Mouse (Mus musculus) liver, adult 2 months (tissue): Measurements from ENCODE around the gene Tada2b. TPM values are rescaled to one million over a fixed set of nuclear protein-coding genes. Genes with fewer than 3 reads are reported as not detected.

Experiments used
- DNase-seq: peaks from one replicate; pipeline ENCODE4 v3.0.0-alpha.2; 2011; ENCODE audit warnings: low read depth, low spot score; ENCODE audit errors: extremely low read depth
- H3K27ac ChIP-seq: fragments of 200-500 bp; replicated peaks from 2 replicates; pipeline ENCODE4 v1.5.1; 2012; ENCODE audit warnings: low read depth, mild to moderate bottlenecking, control low read depth, inconsistent platforms, low read length; ENCODE audit not compliant: insufficient read depth
- H3K27me3 ChIP-seq: fragments of 200-500 bp; 2 replicates; pipeline ENCODE4 v1.6.1; 2012; ENCODE audit warnings: mild to moderate bottlenecking, moderate library complexity, low read length, inconsistent platforms; ENCODE audit not compliant: control insufficient read depth, insufficient read depth
- H3K36me3 ChIP-seq: fragments of 200-500 bp; 2 replicates; pipeline ENCODE4 v1.6.1; 2012; ENCODE audit warnings: low read length, inconsistent platforms; ENCODE audit not compliant: control insufficient read depth, insufficient read depth
- H3K4me1 ChIP-seq: fragments of 200-500 bp; 2 replicates; pipeline ENCODE4 v1.6.1; 2011; ENCODE audit warnings: low read length; ENCODE audit not compliant: control insufficient read depth, insufficient read depth
- H3K4me3 ChIP-seq: fragments of 200-500 bp; 2 replicates; pipeline ENCODE4 v1.5.1; 2011; ENCODE audit warnings: low read depth, mild to moderate bottlenecking, control low read depth, low read length, moderate library complexity; ENCODE audit not compliant: insufficient read depth
- H3K79me2 ChIP-seq: fragments of 200-500 bp; 2 replicates; pipeline ENCODE4 v1.6.1; 2012; ENCODE audit warnings: inconsistent platforms, mild to moderate bottlenecking, low read length, moderate library complexity; ENCODE audit not compliant: control insufficient read depth, insufficient read depth
- H3K9ac ChIP-seq: fragments of 200-500 bp; 2 replicates; pipeline ENCODE4 v1.6.1; 2012; ENCODE audit warnings: low read depth, mild to moderate bottlenecking, control low read depth, inconsistent platforms, low read length
- CTCF ChIP-seq: fragments of 200-500 bp; IDR thresholded peaks from 2 replicates; pipeline ENCODE4 v1.5.1; 2011; ENCODE audit warnings: low read depth, low read length, control low read depth
- POLR2A ChIP-seq: fragments of 200-500 bp; IDR thresholded peaks from 2 replicates; pipeline ENCODE4 v1.6.1; 2011; ENCODE audit warnings: low read length, control low read depth; ENCODE audit not compliant: insufficient read depth; ENCODE audit errors: extremely low read depth
- WGBS: fragments of 180-500 bp; shearing (Covaris S2); methylation state at CpG from one replicate; pipeline ENCODE4 v1.1.7; 2018; 5-methylcytosine and 5-hydroxymethylcytosine counted together
- polyA plus RNA-seq: library from polyadenylated mRNA; depleted of rRNA; stranded (reverse); fragments of >200 nt; gene quantifications from 2 replicates; pipeline ENCODE4 v1.2.3, GENCODE M21; 2012
- total RNA-seq: library from RNA; depleted of rRNA; stranded (reverse); fragments of >200 nt; gene quantifications from 2 replicates; pipeline ENCODE4 v1.2.3, GENCODE M21; 2014

The Tada2b gene
- total and polyA plus RNA-seq, 2 experiments: 5.1 to 14.4 TPM

GRCm38 (mm10) chr5:36525216-36525615 is 41.1 kb upstream of the Tada2b start:
- TF ChIP-seq POLR2A (no peak), CTCF (no peak)
- 21% methylated on average over 2 of the region's 2 CpGs for WGBS

GRCm38 (mm10) chr5:36523219-36523703 is 39.2 kb upstream of the Tada2b start:
- peaks cover 12% of the 10 kb centered on the region for H3K36me3 ChIP-seq
- H3K79me2 ChIP-seq: peaks cover 9% of the 10 kb centered on the region; the same call in 1 of the 2 replicates
- peaks cover 3% of the 10 kb centered on the region; the same call in 1 of the 2 replicates for H3K4me1 ChIP-seq
- 76% methylated on average over 5 of the region's 5 CpGs for WGBS
- H3K9ac ChIP-seq: no peak overlapping the region
- TF ChIP-seq POLR2A: no peak
- no peak for DNase-seq
- H3K27ac ChIP-seq: no peak overlapping the region
- no peak overlapping the region for H3K4me3 ChIP-seq
- H3K27me3 ChIP-seq: no peaks in the 10 kb centered on the region

More at GRCm38 (mm10) chr5:36525216-36525615, 41.1 kb upstream of the Tada2b start:
- Histone ChIP-seq H3K9ac (no peak overlapping the region), H3K27ac (no peak overlapping the region), H3K4me3 (no peak overlapping the region), H3K4me1 (peaks cover 11% of the 10 kb centered on the region), H3K79me2 (peaks cover 12% of the 10 kb centered on the region; the same call in 1 of the 2 replicates), H3K36me3 (peaks cover 6% of the 10 kb centered on the region), H3K27me3 (no peaks in the 10 kb centered on the region)
- DNase-seq: no peak

DNA sequence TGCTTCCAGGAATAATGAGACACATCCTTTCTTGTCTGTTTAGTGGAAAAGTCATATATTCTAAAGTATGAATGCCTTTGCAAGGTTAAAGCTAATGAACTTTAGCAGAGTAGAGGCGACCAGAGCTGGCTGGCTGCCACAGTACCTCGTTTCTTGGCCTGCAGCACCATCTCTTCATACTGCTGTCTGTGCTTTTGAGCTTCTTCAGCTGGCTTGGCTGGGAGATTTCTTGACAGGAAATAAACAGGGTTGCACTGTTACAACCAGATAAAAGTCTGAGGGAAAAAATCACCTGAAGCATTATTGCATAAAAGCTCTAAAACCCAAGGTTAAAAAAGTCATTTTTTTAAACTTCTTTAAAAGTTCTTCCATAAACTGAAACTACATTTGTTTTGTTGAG is 38.7 kb upstream of the Tada2b start:
- no peak for DNase-seq
- no peak for TF ChIP-seq CTCF
- no peak for TF ChIP-seq POLR2A
- H3K36me3 ChIP-seq: peaks cover 13% of the 10 kb centered on the region
- 8% methylated on average over 2 of the region's 2 CpGs for WGBS
- no peak overlapping the region for H3K4me3 ChIP-seq
- H3K27me3 ChIP-seq: no peaks in the 10 kb centered on the region
- no peak overlapping the region for H3K27ac ChIP-seq
- H3K79me2 ChIP-seq: 0 out of 2 replicates have a peak, but pooled peaks cover 4% of the 10 kb centered on the region
- no peak overlapping the region for H3K9ac ChIP-seq
- H3K4me1 ChIP-seq: peaks cover 3% of the 10 kb centered on the region; the same call in 1 of the 2 replicates

DNA sequence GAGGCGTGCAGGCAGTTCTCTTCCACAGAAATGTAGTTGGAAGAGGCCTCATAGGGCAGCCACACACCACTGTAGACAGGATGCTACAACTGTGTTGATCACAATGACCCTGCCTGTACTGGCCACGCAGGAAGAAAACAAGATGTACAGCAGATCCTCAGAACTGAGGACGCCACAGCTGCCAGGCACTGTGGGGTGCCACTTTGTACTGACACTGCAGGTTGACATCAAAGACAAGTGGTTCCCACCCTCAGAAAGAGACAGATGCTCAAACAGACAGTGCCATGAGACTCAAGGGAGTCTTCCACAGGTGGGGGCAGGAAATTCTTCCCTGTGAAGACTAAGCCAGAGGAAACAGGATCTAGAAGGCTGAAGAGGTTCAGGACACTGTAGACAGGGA is 35.7 kb upstream of the Tada2b start:
- H3K27me3 ChIP-seq: no peaks in the 10 kb centered on the region
- no peak overlapping the region for H3K9ac ChIP-seq
- no peaks in the 10 kb centered on the region for H3K79me2 ChIP-seq
- H3K4me3 ChIP-seq: no peak overlapping the region
- H3K27ac ChIP-seq: no peak overlapping the region
- peaks cover 22% of the 10 kb centered on the region for H3K36me3 ChIP-seq
- 91% methylated on average over 3 of the region's 3 CpGs for WGBS
- no peak for TF ChIP-seq CTCF
- no peak for TF ChIP-seq POLR2A
- no peaks in the 10 kb centered on the region for H3K4me1 ChIP-seq
- no peak for DNase-seq

DNA sequence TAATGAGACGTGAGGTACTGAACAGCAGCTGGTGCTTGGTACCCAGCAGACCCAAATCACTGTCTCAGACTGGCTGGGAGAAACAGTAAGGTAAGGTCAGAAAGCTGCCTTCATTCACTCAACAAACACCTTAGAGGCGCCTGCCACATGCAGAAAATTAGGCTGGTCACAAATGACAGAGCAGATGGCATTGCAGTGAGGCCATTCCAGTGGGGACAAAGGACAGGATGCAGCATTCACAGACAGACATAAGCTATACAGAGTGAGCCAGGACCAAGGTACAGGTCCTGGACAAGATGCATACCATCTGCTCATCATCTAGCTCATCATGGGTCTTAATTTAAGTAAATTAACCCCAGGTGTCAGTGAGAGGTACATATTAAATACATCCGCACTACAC is 33.5 kb upstream of the Tada2b start:
- no peaks in the 10 kb centered on the region for H3K4me1 ChIP-seq
- 98% methylated on average over 3 of the region's 3 CpGs for WGBS
- no peak overlapping the region for H3K9ac ChIP-seq
- no peaks in the 10 kb centered on the region for H3K27me3 ChIP-seq
- H3K27ac ChIP-seq: no peak overlapping the region
- H3K36me3 ChIP-seq: peaks cover 35% of the 10 kb centered on the region
- no peak for DNase-seq
- no peaks in the 10 kb centered on the region for H3K79me2 ChIP-seq
- H3K4me3 ChIP-seq: no peak overlapping the region
- TF ChIP-seq POLR2A (no peak), CTCF (no peak)

DNA sequence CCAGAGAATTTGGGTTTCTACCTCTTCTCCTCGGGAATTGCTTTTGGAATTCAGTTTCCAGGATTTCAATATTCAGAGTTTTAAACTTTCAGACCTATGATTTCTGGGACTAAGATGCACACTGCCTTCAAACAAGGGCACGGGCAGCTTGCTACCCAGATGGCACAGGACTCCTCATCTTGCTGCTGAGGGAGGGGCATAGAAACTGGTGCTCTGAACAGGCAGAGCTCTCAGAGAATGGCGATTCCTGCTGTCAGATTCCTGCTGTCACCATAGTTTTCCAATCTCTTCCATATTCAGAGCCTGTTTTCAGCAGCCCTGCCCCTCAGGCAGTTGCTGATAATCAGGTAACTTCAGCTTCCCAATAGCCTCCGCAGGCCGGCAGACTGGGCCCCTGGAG is 31.5 kb upstream of the Tada2b start:
- H3K27ac ChIP-seq: no peak overlapping the region
- H3K4me3 ChIP-seq: no peak overlapping the region
- WGBS: 88% methylated on average over 5 of the region's 5 CpGs
- no peaks in the 10 kb centered on the region for H3K4me1 ChIP-seq
- H3K9ac ChIP-seq: no peak overlapping the region
- no peak for DNase-seq
- no peaks in the 10 kb centered on the region for H3K79me2 ChIP-seq
- H3K36me3 ChIP-seq: peaks cover 40% of the 10 kb centered on the region
- TF ChIP-seq POLR2A (no peak), CTCF (no peak)
- no peaks in the 10 kb centered on the region for H3K27me3 ChIP-seq
